Mouse (Mus musculus) kidney, postnatal 10 days (tissue): Measurements from ENCODE around the gene Itgax.

ENCODE experiments used
- DNase-seq: peaks from one replicate; pipeline ENCODE4 v3.0.0; 2021; ENCODE audit warnings: mixed read lengths

The Itgax gene

GRCm38 (mm10) chr7:128164001-128164400 lies 34.7 kb downstream of the Itgax start:
- DNase-seq: no peak

GRCm38 (mm10) chr7:128166391-128166790 lies 37.0 kb downstream of the Itgax start:
- DNase-seq: no peak

GRCm38 (mm10) chr7:128169996-128170395 lies 40.6 kb downstream of the Itgax start:
- DNase-seq: no peak

- no peak for DNase-seq
Measured at GRCm38 (mm10) chr7:128178385-128178784, 49.0 kb downstream of the Itgax start.

GRCm38 (mm10) chr7:128180126-128180525 lies 50.8 kb downstream of the Itgax start:
- DNase-seq: no peak

GRCm38 (mm10) chr7:128180546-128180945 lies 51.2 kb downstream of the Itgax start:
- no peak for DNase-seq

GRCm38 (mm10) chr7:128181691-128182090 lies 52.3 kb downstream of the Itgax start:
- DNase-seq: no peak
